20 mouse cellular contexts compared by ENCODE assay signal in genomic region chr5:99451939-99452338, GRCm38 (mm10).
DNase-seq lines count a peak whose midpoint lies in the region; ATAC-seq and TF ChIP-seq lines count a peak whose summit lies in the region.
"Had no signal": no experiment of that assay in that cellular context is flagged by ENCODE, and none has a peak within 500 bp of the region (broad histone marks: within the 10 kb centered on the region; RNA-seq: fewer than 3 reads in every experiment).

No protein-coding gene starts in this region.

- H3K9ac ChIP-seq in lung, postnatal 0 days (replicated peaks; ENCODE audit: low read depth) = no peak overlapping the region
- H3K9ac ChIP-seq: embryonic facial prominence, embryonic 13.5 days; hindbrain, embryonic 15.5 days; limb, embryonic 12.5 days; liver, embryonic 14.5 days had no signal

- no peaks in the 10 kb centered on the region for H3K36me3 ChIP-seq in lung, postnatal 0 days (ENCODE audit: insufficient read depth, low read length)
- H3K36me3 ChIP-seq: embryonic facial prominence, embryonic 13.5 days; hindbrain, embryonic 15.5 days; limb, embryonic 12.5 days had no signal

- TF ChIP-seq CTCF in lung, postnatal 0 days (IDR thresholded peaks at IDR 0.05) = no peak
- TF ChIP-seq CTCF in brain, embryonic 14.5 days (IDR thresholded peaks at IDR 0.05; ENCODE audit: borderline replicate concordance, extremely low read depth, insufficient read depth, insufficient read length) = no peak

- DNase-seq in lung, postnatal 0 days (ENCODE audit: low spot score) = peak; percentile 81
- DNase-seq in lung, postnatal 14 days = no peak
- peak; percentile 7 for DNase-seq in CD4-positive helper T cell, adult 2 months (ENCODE audit: low read depth, low spot score)
- peak; percentile 30 for DNase-seq in brain, embryonic 14.5 days (ENCODE audit: low read depth)
- peak; percentile 1 for DNase-seq in naive thymus-derived CD4-positive, alpha-beta T cell, adult 2 months (ENCODE audit: low read depth)
- no peak for DNase-seq in embryo, embryonic 10 days (ENCODE audit: low spot score)
- no peak for DNase-seq in kidney, adult 8-10 months
- DNase-seq: cerebellum, adult 2 months; heart, adult 18-20 months; heart, postnatal 10 days; kidney, adult 11 months; kidney, postnatal 10 days; retina, postnatal 1 day; thymus, postnatal 4 days had no signal

- peak; percentile 73 for ATAC-seq in lung, postnatal 0 days
- ATAC-seq: forebrain, embryonic 16.5 days had no signal

- H3K4me3 ChIP-seq in lung, postnatal 0 days (ENCODE audit: low read depth, low read length) = no peak overlapping the region
- H3K4me3 ChIP-seq: embryonic facial prominence, embryonic 13.5 days; hindbrain, embryonic 15.5 days; left cerebral cortex, adult 2 months; limb, embryonic 12.5 days had no signal

- no peak overlapping the region for H3K27ac ChIP-seq in lung, postnatal 0 days (ENCODE audit: low read length)
- H3K27ac ChIP-seq: embryonic facial prominence, embryonic 13.5 days; hindbrain, embryonic 15.5 days; left cerebral cortex, adult 2 months; limb, embryonic 12.5 days; liver, embryonic 14.5 days had no signal

- TF ChIP-seq POLR2A in brain, embryonic 14.5 days (IDR thresholded peaks at IDR 0.05; ENCODE audit: borderline replicate concordance, extremely low read depth, insufficient read depth, insufficient read length, poor library complexity, severe bottlenecking) = no peak

- peak; percentile 35; the same call in 1 of the 2 replicates for TF ChIP-seq EP300 in lung, postnatal 0 days (IDR thresholded peaks at IDR 0.05)

- H3K9me3 ChIP-seq in lung, postnatal 0 days (ENCODE audit: low read length) = no peaks in the 10 kb centered on the region
- H3K9me3 ChIP-seq: embryonic facial prominence, embryonic 13.5 days; hindbrain, embryonic 15.5 days had no signal

- H3K4me2 ChIP-seq in lung, postnatal 0 days (replicated peaks; ENCODE audit: low read depth, low read length) = no peak overlapping the region
- H3K4me2 ChIP-seq: embryonic facial prominence, embryonic 13.5 days; hindbrain, embryonic 15.5 days; limb, embryonic 12.5 days had no signal

- no peaks in the 10 kb centered on the region for H3K27me3 ChIP-seq in lung, postnatal 0 days (replicated peaks; ENCODE audit: insufficient read depth, low read length)
- H3K27me3 ChIP-seq: embryonic facial prominence, embryonic 13.5 days; hindbrain, embryonic 15.5 days; limb, embryonic 12.5 days had no signal

- H3K4me1 ChIP-seq in lung, postnatal 0 days (ENCODE audit: insufficient read depth, low read depth, low read length) = peaks cover 5% of the 10 kb centered on the region; the same call in 1 of the 2 replicates

- WGBS in lung, postnatal 0 days = 35% methylated on average over 2 of the region's 2 CpGs

Comparison
In these comparisons a context has a peak if more than half of its experiments do, and no peak if none do; other contexts are left out.
1. DNase-seq: peak in lung, postnatal 0 days (single experiment), CD4-positive helper T cell, adult 2 months (single experiment), brain, embryonic 14.5 days (single experiment) and naive thymus-derived CD4-positive, alpha-beta T cell, adult 2 months (single experiment); none in lung, postnatal 14 days (single experiment), embryo, embryonic 10 days (single experiment) and kidney, adult 8-10 months (0 of 2).